Mouse (Mus musculus) forebrain, embryonic 13.5 days (tissue): ENCODE results near the gene Rinl. TPM values are rescaled to one million over a fixed set of nuclear protein-coding genes. Genes with fewer than 3 reads are reported as not detected.

ENCODE experiments used
- ATAC-seq: fragments of 200-750 bp; cut with Nextera tagmentation; 2 replicates; pipeline ENCODE4 v1.8.0; 2017
- H3K27ac ChIP-seq: fragments of 300-500 bp; sonication (generic); 2 replicates; pipeline ENCODE4 v1.5.1; 2015; ENCODE audit warnings: inconsistent platforms, mild to moderate bottlenecking, moderate library complexity
- H3K27me3 ChIP-seq: fragments of 300-500 bp; sonication (generic); 2 replicates; pipeline ENCODE4 v1.6.1; 2015; ENCODE audit warnings: mild to moderate bottlenecking, inconsistent platforms
- H3K36me3 ChIP-seq: fragments of 300-500 bp; sonication (generic); 2 replicates; pipeline ENCODE4 v1.6.1; 2015; ENCODE audit warnings: mild to moderate bottlenecking, inconsistent platforms; ENCODE audit not compliant: poor library complexity, severe bottlenecking
- H3K4me1 ChIP-seq: fragments of 300-500 bp; sonication (generic); 2 replicates; pipeline ENCODE4 v1.6.1; 2015; ENCODE audit warnings: inconsistent platforms
- H3K4me2 ChIP-seq: fragments of 300-500 bp; sonication (generic); 2 replicates; pipeline ENCODE4 v1.6.1; 2015; ENCODE audit warnings: inconsistent platforms, mild to moderate bottlenecking, moderate library complexity
- H3K4me3 ChIP-seq: fragments of 300-500 bp; sonication (generic); 2 replicates; pipeline ENCODE4 v1.5.1; 2015; ENCODE audit warnings: mild to moderate bottlenecking, inconsistent platforms
- H3K9ac ChIP-seq: fragments of 300-500 bp; sonication (generic); 2 replicates; pipeline ENCODE4 v1.6.1; 2015; ENCODE audit warnings: mild to moderate bottlenecking, inconsistent platforms
- H3K9me3 ChIP-seq: fragments of 300-500 bp; sonication (generic); replicated peaks from 2 replicates; pipeline ENCODE4 v1.6.1; 2016; ENCODE audit warnings: inconsistent platforms
- WGBS: fragments of 180-500 bp; shearing (Covaris S2); methylation state at CpG from one replicate; pipeline ENCODE4 v1.1.7; 2015; 5-methylcytosine and 5-hydroxymethylcytosine counted together
- polyA plus RNA-seq: library from polyadenylated mRNA; unstranded; fragments of >200 nt; fragmentation: Nextera tagmentation; extraction: Ambion mirVana; gene quantifications from 2 replicates; pipeline ENCODE4 v1.2.1, GENCODE M21; 2015

Gene Rinl
- polyA plus RNA-seq, 1 experiment from 2014 or later = 2.0 TPM

DNA sequence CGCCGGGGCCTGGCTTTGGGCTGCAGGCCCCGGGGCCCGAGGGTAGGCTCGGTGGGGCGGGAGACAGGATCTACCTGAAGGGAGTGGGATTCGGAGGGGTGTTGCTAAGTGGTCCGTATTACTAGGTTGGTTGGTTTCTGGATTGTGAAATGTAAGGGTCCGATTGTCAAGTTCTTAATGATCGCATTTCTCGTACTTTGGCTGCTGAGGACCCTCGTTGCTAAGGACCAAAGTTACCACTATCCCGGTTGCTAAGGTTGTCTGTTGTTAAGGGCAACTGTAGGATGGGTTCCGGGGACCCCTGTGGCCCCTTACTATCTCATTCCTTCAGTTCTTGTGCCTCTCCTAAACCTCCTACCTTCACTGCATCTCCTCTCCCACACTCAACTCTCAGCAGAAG is 21.9 kb upstream of the Rinl start:
- peaks cover 11% of the 10 kb centered on the region for H3K36me3 ChIP-seq
- H3K27ac ChIP-seq = no peak overlapping the region
- H3K4me3 ChIP-seq = peak overlapping the region; percentile 76
- H3K9ac ChIP-seq = peak overlapping the region; percentile 66
- H3K27me3 ChIP-seq = no peaks in the 10 kb centered on the region
- no peak; the same call in 1 of the 2 replicates for ATAC-seq
- WGBS = 4% methylated on average over 14 of the region's 14 CpGs
- H3K4me2 ChIP-seq = peak overlapping the region; percentile 79
- no peaks in the 10 kb centered on the region for H3K9me3 ChIP-seq
- peaks cover 28% of the 10 kb centered on the region for H3K4me1 ChIP-seq

GRCm38 (mm10) chr7:28767462-28767965 is 21.3 kb upstream of the Rinl start, which contains the start of gene Nfkbib:
Nfkbib (minus strand) TSS chr7:28767512.
- Histone ChIP-seq H3K27ac (no peak within 1 kb of the TSS), H3K27me3 (no peaks in the 10 kb centered on the region), H3K4me2 (peak within 1 kb of the TSS; percentile 79), H3K9me3 (no peaks in the 10 kb centered on the region), H3K4me1 (peaks cover 28% of the 10 kb centered on the region), H3K36me3 (peaks cover 13% of the 10 kb centered on the region), H3K4me3 (peak within 1 kb of the TSS; percentile 76), H3K9ac (peak within 1 kb of the TSS; percentile 71)
- no peak for ATAC-seq
- 62% methylated on average over 7 of the region's 7 CpGs for WGBS

DNA sequence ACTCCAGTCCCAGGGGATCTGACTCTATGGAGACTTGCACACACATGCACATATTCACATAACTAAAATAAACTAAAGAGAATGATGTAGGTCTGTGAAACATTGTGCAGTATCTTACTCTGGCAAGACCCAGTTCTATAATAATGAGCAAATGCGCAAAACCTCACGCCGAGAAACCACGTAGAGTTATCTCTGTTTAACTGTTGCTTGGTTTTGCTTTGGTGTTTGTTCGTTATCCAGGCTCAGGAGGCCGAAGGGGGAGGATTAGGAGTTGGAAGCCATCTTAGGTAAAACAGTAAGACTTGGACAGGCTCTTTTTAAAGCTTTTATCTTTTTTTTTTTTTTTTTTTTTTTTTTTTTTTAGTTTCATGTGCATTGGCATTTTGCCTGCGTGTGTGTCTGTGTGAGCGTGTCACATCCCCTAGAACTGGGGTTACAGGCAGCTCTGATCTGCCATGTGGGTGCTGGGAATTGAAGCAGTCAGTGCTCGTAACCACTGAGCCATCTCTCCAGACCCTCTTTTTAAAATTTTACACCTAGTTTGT is 19.3 kb upstream of the Rinl start:
- H3K4me1 ChIP-seq = peaks cover 28% of the 10 kb centered on the region
- H3K4me3 ChIP-seq = no peak overlapping the region
- H3K9me3 ChIP-seq = no peaks in the 10 kb centered on the region
- ATAC-seq = no peak
- H3K4me2 ChIP-seq = no peak overlapping the region
- H3K27me3 ChIP-seq = no peaks in the 10 kb centered on the region
- no peak overlapping the region for H3K9ac ChIP-seq
- H3K27ac ChIP-seq = no peak overlapping the region
- 90% methylated on average over 9 of the region's 9 CpGs for WGBS
- peaks cover 22% of the 10 kb centered on the region; the same call in 1 of the 2 replicates for H3K36me3 ChIP-seq

DNA sequence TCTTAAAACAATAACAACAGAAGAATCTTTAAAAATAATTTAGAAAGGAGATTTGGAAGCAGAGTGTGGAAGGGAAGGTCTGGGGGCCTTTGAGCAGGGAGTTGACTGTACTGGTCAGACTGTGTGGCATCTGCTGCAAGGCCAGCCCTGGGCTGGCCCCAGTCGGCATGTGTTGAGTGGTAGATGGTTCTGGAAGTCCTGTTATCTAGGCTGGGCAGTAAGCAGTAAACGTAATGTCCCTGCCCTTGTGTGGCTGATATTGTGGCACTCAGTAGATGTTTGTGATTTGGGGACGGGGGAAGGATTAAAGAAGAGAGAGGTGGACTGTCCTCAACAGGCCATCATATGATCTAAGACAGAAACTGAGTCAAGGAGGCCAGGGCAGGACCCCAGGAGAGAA is 18.5 kb upstream of the Rinl start:
- H3K9me3 ChIP-seq = no peaks in the 10 kb centered on the region
- H3K36me3 ChIP-seq = peaks cover 30% of the 10 kb centered on the region; the same call in 1 of the 2 replicates
- H3K4me2 ChIP-seq = no peak overlapping the region
- 91% methylated on average over 3 of the region's 3 CpGs for WGBS
- no peak overlapping the region for H3K9ac ChIP-seq
- H3K27ac ChIP-seq = no peak overlapping the region
- H3K4me1 ChIP-seq = peaks cover 29% of the 10 kb centered on the region
- H3K4me3 ChIP-seq = no peak overlapping the region
- no peak for ATAC-seq
- H3K27me3 ChIP-seq = no peaks in the 10 kb centered on the region

DNA sequence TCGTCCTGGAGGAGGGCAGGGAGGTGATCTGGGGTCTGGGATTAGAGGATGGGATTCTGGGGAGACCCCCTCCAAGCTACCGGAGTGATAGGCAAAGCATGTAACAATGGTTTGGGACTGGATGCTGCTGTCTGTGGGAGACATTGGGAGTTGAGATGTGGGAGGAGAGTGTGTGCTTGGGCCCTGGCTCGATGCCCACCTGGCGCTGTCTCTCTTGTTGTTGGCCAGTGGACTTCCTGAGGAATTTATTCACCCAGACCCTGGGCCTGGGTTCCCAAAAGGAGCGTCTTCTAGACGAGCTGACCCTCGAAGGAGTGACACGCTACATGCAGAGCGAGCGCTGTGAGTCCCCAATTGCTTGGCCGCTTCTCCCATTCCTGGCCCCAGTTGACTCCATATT is 16.9 kb upstream of the Rinl start:
- Histone ChIP-seq H3K9me3 (no peaks in the 10 kb centered on the region), H3K36me3 (peaks cover 44% of the 10 kb centered on the region; the same call in 1 of the 2 replicates), H3K27me3 (no peaks in the 10 kb centered on the region), H3K4me2 (no peak overlapping the region), H3K4me1 (peaks cover 23% of the 10 kb centered on the region), H3K27ac (no peak overlapping the region), H3K4me3 (no peak overlapping the region), H3K9ac (no peak overlapping the region)
- 91% methylated on average over 11 of the region's 11 CpGs for WGBS
- no peak for ATAC-seq

GRCm38 (mm10) chr7:28773163-28773562 is 15.6 kb upstream of the Rinl start:
- H3K9me3 ChIP-seq = no peaks in the 10 kb centered on the region
- peaks cover 53% of the 10 kb centered on the region for H3K36me3 ChIP-seq
- H3K27ac ChIP-seq = no peak overlapping the region
- H3K27me3 ChIP-seq = no peaks in the 10 kb centered on the region
- H3K4me2 ChIP-seq = no peak overlapping the region
- WGBS = 87% methylated on average over 3 of the region's 3 CpGs
- no peak overlapping the region for H3K4me3 ChIP-seq
- peaks cover 11% of the 10 kb centered on the region; the same call in 1 of the 2 replicates for H3K4me1 ChIP-seq
- ATAC-seq = no peak
- no peak overlapping the region for H3K9ac ChIP-seq

DNA sequence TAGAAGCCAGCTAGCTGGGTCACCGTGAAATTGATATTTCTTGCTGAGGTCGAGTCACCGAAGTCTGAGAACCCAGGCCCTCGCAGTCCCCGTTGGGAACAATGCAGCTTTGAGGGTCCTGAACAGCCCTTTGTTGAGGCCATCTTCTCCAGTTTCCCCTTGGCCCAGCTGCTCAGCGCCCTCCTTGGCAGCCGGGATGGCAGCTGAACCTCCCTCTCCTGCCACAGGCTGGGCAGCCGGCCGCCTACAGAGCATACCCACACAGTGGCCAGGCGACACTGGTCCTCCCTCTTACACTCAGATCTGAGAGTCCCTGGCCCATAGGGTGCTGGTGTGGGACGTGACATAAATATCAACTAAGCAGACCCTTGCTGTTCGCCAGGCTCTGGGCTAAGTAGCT is 14.6 kb upstream of the Rinl start:
- Histone ChIP-seq H3K4me2 (no peak overlapping the region), H3K9me3 (no peaks in the 10 kb centered on the region), H3K4me3 (no peak overlapping the region), H3K27me3 (no peaks in the 10 kb centered on the region), H3K9ac (no peak overlapping the region), H3K36me3 (peaks cover 60% of the 10 kb centered on the region), H3K4me1 (peaks cover 6% of the 10 kb centered on the region; the same call in 1 of the 2 replicates), H3K27ac (no peak overlapping the region)
- 84% methylated on average over 12 of the region's 12 CpGs for WGBS
- no peak for ATAC-seq

DNA sequence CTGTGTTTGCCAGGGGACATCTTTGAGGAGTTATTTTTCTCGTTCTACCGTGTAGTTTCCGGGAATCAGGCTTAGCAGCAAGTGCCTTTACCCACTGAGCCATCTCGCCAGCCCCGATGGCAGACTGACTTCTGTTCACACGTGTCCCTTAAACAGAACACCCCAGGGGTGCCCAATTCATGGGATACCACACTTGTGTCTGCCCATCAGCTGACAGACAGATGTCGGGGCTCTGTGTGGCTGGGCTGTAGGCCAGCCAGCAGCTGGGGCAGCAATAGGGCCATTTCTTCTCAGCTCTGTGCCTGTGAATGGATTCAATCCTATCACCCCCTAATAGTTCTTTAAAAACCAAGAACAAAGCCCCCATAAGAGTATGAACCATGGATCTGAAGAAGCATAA is 13.6 kb upstream of the Rinl start:
- no peaks in the 10 kb centered on the region for H3K27me3 ChIP-seq
- no peak overlapping the region for H3K9ac ChIP-seq
- ATAC-seq = no peak
- 81% methylated on average over 7 of the region's 7 CpGs for WGBS
- peaks cover 5% of the 10 kb centered on the region for H3K4me1 ChIP-seq
- no peak overlapping the region for H3K27ac ChIP-seq
- no peak overlapping the region for H3K4me2 ChIP-seq
- no peak overlapping the region for H3K4me3 ChIP-seq
- peaks cover 60% of the 10 kb centered on the region for H3K36me3 ChIP-seq
- H3K9me3 ChIP-seq = no peaks in the 10 kb centered on the region

DNA sequence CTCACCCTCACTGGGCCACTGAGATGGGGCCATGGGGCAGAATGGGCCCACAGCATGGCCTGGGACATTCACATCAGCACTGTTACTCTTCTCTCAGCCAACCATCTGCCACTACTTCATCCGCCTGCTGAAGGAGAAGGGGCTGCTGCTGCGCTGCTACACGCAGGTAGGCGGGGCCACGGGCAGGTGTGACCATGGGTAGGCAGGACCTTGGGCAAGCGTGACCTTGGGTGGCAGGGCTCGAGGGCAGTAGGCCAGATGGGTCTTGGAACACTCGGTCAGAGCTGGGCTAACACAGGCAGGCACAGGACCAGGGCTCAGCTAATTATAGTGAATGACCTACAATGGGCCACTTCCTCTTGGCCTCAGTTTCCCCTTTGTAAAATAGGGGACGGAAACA is 9.9 kb upstream of the Rinl start:
- Histone ChIP-seq H3K9ac (no peak overlapping the region), H3K36me3 (peaks cover 63% of the 10 kb centered on the region), H3K4me3 (no peak overlapping the region), H3K4me1 (peaks cover 10% of the 10 kb centered on the region), H3K4me2 (no peak overlapping the region), H3K9me3 (no peaks in the 10 kb centered on the region), H3K27ac (no peak overlapping the region), H3K27me3 (no peaks in the 10 kb centered on the region)
- no peak for ATAC-seq
- WGBS = 81% methylated on average over 9 of the region's 9 CpGs

DNA sequence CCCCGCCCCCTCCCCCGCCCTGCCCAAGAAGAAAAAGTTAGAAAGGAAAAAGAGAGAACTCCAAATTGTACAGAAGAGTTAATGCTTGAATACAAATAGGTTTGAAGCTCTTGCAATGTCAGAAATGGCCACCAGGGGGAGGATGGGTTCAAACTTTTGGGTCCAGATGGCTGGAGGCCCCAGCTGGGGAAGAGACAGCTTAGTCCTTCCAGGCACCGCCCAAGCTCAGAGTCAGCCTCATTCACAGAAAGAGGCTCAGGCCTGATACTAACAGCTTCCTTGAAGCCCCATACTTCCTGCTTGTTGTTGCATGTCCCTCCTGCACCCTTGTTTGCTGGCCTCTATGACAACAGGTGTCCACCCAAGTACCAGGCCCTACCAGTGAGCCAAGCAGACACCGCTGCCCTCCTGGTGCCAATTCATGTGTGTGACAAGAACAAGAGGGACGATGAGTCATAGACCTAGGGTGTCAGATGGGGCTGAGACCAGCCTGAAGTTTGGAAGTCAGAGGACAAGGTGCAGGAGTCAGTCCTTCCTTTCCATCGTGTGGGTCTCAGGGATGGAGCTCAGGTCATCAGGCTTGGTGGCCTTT is 8.6 kb upstream of the Rinl start:
- no peaks in the 10 kb centered on the region for H3K9me3 ChIP-seq
- H3K4me1 ChIP-seq = peaks cover 8% of the 10 kb centered on the region
- no peaks in the 10 kb centered on the region for H3K27me3 ChIP-seq
- ATAC-seq = peak; percentile 78
- peak overlapping the region; percentile 65 for H3K27ac ChIP-seq
- peaks cover 61% of the 10 kb centered on the region for H3K36me3 ChIP-seq
- no peak overlapping the region for H3K4me2 ChIP-seq
- 45% methylated on average over 6 of the region's 6 CpGs for WGBS
- no peak overlapping the region for H3K4me3 ChIP-seq
- 0 out of 2 replicates have a peak overlapping the region, but pooled peaks have one; percentile 8 for H3K9ac ChIP-seq

- Histone ChIP-seq H3K27me3 (no peaks in the 10 kb centered on the region), H3K4me3 (no peak overlapping the region), H3K4me1 (peaks cover 6% of the 10 kb centered on the region), H3K4me2 (no peak overlapping the region), H3K9me3 (no peaks in the 10 kb centered on the region), H3K27ac (0 out of 2 replicates have a peak overlapping the region, but pooled peaks have one; percentile 65), H3K9ac (no peak overlapping the region), H3K36me3 (peaks cover 63% of the 10 kb centered on the region)
- no peak for ATAC-seq
- 84% methylated on average over 7 of the region's 7 CpGs for WGBS
These were observed 7.9 kb upstream of the Rinl start for GRCm38 (mm10) chr7:28780857-28781256.

DNA sequence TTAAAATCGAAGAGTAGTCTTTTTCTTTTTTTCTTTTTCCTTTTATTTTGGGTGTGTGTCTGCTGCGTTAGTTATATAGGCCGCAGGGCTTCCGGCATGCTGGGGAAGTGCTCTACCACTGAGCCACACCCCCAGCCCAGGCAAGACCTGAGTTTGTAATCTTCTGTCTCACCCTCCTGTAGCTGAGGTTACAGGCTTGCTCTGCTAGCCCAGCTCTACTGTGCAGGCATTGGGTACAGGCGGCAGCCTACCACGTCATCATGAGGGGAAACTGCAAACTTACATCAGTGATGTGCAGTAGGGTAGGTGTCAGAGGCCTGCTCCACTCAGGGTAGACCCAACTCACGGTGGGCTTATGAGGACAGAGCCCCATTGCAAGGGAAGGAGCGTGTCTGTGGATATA is 7.5 kb upstream of the Rinl start:
- Histone ChIP-seq H3K9me3 (no peaks in the 10 kb centered on the region), H3K27me3 (no peaks in the 10 kb centered on the region), H3K4me3 (no peak overlapping the region), H3K4me2 (no peak overlapping the region), H3K9ac (no peak overlapping the region), H3K27ac (no peak overlapping the region), H3K4me1 (peaks cover 6% of the 10 kb centered on the region), H3K36me3 (peaks cover 63% of the 10 kb centered on the region)
- 90% methylated on average over 8 of the region's 8 CpGs for WGBS
- ATAC-seq = no peak
